Mouse (Mus musculus): ENCODE data around the gene Mtmr11.
"Not testable (repeated sequence)": the region's sequence is repeated elsewhere in the genome, so short reads cannot be mapped to it uniquely, and the experiment has no call there.

The Mtmr11 gene

DNA sequence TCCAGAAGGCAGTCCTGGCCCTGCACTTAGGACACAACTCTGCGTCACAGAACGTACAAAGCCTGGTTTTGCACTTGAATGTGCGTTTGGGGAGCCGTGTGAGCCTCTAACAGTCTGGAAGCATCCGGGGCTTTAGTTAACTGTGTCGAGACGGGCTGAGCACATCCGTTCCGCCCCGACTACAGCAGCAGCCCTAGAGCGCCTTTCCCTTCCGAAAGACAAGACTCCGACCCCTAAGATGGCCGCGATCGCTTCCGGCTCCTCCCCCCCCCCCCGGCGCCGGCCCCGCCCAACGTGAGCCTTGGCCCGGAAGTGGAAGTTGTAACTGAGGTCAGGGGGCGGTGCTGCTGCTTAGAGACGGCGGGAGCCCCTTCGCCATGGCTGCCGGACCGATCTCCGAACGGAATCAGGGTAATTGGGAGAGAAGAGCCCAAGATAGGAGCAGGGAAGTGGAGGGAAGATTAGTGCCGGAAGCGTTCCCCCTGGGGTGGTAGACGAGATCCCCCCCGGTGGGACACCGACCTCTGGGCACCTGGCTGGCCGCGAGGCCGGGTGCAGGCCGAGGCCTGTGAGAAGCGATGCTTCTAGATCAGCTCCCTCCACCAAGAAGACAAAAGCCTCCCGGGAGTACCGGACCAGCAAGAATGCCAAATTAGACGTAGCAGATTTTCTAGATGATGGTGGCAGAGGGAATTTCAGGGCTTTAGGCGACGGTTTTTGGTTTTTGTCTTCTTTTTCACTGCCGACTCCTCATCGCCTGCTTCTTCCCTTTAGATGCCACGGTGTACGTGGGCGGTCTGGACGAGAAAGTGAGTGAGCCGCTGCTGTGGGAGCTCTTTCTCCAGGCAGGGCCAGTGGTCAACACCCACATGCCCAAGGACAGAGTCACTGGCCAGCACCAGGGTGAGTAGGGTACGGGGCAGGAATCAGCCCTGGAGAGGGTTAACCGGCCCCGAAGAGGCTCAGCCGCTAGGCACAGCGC lies 10.7 kb downstream of the Mtmr11 start, which contains the start of gene Sf3b4:
Gene Sf3b4 (plus strand): TSS at position 136 of the 982 bp plus-strand sequence.
- DNase-seq (ENCODE audit: low spot score in 2 of 2): peak; percentile 70 to 85

DNA sequence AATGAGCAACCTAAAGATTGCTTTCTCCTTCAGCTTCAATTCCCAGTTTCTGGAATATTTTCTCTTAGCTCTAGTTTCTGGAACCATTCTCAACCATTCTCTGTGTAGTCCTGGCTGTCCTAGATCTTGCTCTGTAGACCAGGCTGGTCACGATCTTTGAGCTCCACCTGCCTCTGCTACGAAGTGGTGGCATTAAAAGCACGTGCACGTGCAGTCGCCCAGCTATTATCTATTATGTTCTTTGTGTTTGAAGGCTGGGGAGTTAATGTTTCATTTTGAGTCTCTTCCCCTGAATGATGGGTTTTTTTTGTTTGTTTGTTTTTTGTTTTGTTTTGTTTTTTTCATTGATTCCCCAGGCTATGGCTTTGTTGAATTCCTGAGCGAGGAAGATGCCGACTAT lies 11.4 kb downstream of the Mtmr11 start:
- DNase-seq (ENCODE audit: low spot score in 2 of 2): no peak

DNA sequence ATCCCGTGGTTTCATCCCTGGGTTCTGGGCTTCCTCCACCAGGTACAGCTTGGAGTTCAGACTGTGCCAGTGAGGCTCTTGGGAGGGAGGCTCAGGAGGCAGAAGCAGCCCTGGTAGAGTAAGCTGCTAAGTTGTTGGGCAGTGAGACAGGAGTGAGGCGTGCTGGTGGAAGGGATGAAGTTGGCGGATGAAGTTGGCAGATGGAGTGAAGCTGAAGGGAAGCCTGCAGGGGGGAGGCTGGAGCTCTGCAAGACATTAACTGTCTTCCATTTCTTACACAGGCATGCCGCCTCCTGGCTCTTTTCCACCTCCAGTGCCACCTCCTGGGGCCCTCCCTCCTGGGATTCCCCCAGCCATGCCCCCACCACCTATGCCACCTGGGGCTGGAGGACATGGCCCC lies 12.2 kb downstream of the Mtmr11 start:
- DNase-seq (ENCODE audit: low spot score in 2 of 2): not testable (repeated sequence)

DNA sequence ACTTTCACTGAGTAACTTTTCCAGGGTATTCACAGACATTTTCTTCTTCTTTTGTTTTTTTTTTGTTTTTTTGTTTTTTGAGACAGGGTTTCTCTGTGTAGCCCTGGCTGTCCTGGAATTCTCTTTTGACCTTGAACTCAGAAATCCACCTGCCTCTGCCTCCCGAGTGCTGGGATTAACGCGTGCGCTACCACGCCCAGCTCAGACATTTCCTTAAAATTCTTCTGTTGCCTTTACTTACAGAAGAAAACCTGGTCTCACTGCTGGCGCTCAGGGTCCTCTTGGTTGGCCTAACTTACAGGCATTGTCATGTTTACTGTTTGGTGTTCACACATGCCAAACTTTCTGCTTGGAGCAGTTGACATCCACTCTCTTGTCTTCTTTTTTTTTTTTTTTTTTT lies 13.4 kb downstream of the Mtmr11 start:
- no peak for DNase-seq (ENCODE audit: low spot score in 2 of 2)

DNA sequence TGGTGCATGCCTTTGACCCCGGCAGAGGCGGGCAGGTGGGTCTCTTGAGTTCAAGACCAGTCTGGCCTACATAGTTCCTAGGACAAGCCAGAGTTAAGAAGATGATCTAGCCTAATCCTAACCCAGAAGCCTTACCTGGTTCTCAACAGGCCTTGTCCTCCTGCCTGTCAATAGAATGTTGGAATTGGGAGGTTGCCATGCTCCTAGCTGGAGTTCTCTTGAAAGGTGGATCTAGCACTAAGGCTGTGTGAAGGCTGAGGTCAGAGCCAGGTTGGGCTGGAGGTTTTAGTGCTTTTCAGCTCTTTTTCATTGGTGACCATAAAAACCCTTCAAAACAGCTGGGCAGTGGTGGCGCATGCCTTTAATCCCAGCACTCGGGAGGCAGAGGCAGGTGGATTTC lies 16.6 kb downstream of the Mtmr11 start:
- DNase-seq (ENCODE audit: low spot score in 2 of 2): no peak

DNA sequence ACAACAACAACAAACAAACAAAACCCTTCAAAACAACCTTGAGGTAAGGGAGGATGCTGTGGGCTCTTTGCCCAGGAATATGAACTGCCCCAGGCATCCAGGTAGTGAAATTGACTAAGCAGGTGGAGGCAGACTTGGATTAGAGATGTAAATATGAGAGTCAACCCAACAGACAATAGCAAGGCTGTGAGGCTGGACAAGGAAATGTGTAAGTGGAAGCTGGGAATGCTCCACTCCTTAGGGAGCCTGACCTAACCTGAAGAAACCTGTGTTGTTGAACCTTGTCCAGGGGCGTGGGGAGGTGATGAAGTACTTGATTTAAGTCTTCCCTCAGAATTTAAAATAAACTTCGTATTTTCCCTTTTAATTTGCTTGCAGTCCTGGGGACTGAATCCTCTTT lies 17.1 kb downstream of the Mtmr11 start:
- DNase-seq (ENCODE audit: low spot score in 2 of 2): no peak

DNA sequence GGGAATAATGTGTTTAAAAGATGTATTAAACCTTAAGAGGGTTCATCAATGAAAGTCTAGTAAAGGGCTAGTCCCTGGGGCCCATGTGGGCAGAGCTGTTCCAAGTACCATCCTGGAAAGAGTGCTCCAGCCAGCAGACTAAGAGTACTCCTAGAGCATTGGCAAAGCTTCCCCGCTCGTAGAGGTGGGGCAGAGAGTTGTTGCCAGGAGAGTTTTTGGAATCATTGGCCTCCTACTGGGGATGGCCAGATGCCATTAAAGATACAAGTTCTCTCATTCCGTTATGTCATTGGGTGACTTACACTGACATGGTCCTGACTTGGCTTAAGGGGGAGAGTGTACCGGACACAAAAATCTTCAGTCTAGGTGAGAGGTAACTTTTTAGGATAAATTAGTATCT lies 17.7 kb downstream of the Mtmr11 start:
- no peak for DNase-seq (ENCODE audit: low spot score in 2 of 2)

DNA sequence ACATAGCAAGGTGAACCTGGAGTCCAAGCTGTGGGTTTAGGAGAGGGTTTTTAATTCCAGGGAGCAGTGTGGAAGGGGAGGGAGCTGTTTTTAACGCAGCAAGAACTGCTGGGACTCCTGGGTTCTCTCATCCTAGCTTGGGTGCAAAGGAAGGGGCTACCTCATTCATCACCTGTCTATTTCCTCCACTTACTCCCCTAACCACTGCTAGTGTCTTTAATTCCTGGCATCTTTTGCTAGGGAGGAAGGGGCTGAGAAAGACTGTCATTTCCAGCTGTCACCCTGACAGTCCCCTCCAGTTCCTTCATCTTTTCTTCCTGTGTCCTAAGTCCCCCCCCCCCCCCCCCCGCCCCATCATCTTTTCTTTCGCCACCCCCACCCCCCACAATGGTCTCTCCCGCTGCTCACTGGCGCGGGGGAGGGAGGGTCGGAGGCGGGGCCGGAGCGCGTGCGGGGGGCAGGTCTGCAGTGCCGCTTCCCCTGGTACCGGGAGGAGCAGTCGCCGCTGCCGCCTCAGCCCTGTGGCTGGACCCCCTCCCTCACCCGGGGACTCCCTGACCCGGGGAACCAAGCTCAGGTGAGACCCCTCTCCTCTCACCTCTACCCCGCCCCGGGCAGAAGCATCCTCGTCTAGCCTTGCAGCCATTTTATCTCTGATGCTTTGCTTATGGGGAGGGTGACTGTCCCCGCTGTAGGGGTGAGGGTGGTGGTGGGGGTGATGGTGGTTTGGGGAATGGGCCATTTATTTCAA lies 19.1 kb downstream of the Mtmr11 start, which contains the start of gene Sv2a:
Gene Sv2a (plus strand): TSS at position 425 of the 751 bp plus-strand sequence.
- DNase-seq (ENCODE audit: low spot score in 2 of 2): peak in 1 of 2 experiments; percentile 72

DNA sequence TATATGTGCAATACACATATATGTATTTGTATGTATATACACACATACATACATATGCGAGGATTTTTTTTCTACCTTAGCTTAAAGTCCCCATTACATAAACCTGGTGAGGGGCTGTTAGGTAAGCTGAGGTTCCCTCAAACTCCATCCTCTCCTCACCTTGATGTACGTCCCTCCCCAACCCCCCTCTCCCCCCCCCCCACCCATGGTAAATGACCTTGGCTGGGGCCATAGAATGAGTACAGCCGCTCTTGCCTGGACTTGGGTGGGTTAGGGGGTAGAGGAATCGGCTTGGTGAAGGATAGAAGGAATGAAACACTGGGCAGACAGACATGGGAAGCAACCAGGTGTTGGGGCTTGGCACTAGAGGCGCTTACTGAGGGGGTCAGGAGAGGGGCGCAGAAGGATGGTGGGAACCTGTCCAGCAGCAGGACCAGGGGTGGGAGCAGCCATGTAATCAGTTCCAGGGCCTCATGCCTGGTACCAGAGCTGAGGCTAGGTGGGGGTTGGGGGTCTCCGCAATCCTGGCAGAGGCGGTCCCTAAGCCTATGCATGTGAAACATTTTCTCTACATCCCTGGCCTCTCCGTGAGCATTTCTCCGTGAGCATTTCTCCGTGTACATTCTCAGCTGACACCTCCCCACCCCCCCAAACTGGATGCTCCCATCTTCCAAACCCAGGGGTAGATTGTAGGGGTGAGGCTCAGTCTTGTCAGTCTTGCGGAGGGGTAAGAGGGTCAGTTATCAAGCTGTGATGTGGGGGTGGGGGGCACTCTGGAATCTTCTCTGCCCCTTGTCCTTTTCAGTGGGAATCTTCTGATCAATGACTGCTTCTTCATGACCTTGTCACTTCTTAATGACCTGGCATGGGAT lies 19.9 kb downstream of the Mtmr11 start:
- peak in 1 of 2 experiments; percentile 47 for DNase-seq (ENCODE audit: low spot score in 2 of 2)

DNA sequence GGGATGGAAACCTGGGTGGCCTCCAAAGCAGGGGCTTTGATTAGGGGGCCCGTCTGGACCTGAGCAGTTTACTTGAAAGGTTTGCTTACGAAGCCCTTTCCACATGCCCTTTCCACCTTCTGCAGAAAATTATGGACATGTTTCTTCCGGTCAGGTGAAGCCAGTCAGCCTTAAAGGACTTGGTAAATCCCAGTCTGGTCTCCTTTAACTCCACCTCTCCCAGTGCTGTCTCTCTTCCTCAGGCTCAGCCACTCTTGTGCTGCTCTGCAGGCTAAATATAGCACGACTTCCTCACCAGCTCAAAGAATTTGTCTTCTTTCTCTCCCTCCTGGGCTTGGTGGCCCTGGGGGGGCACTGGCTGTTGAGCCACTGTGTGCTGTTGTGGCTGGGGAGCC lies 20.6 kb downstream of the Mtmr11 start:
- peak in 1 of 2 experiments; percentile 48 for DNase-seq (ENCODE audit: low spot score in 2 of 2)

DNA sequence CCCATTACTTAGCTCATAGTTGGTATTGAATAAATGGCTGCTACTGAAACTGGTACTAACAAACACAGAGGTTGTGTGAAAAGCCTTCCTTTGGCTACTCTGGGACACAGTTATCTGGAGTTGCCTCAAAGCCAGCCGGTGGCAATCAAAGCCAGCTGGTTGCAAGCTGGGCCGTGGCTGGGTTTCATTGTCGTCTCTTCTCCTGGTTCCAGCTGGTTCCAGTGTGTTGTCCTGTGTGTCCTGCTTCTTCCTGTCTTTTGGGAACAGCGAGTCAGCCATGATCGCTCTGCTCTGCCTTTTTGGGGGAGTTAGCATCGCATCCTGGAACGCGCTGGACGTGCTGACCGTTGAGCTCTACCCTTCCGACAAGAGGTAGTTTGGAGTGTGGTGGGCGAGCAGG lies 31.2 kb downstream of the Mtmr11 start:
- DNase-seq (ENCODE audit: low spot score in 2 of 2): no peak

DNA sequence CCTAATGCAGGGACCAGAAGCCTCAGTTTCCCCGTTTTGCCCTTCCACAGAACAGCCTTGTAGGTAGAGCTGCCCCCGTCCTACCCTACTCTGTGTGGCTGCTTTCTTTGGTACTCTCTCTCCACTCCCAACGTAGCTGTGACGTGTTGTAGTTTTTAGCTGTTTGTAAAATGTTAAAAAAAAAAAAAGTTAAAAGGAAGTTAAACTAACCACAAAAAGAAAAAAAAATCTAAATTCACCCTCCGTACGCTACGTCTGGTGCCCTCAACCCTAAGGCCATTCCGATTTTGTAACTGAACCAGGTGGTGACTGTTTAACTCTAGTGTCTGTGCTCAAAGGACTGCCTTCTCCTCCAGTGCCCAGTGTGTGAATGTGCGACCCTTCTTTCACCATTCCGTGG lies 33.2 kb downstream of the Mtmr11 start:
- no peak for DNase-seq (ENCODE audit: low spot score in 2 of 2)

DNA sequence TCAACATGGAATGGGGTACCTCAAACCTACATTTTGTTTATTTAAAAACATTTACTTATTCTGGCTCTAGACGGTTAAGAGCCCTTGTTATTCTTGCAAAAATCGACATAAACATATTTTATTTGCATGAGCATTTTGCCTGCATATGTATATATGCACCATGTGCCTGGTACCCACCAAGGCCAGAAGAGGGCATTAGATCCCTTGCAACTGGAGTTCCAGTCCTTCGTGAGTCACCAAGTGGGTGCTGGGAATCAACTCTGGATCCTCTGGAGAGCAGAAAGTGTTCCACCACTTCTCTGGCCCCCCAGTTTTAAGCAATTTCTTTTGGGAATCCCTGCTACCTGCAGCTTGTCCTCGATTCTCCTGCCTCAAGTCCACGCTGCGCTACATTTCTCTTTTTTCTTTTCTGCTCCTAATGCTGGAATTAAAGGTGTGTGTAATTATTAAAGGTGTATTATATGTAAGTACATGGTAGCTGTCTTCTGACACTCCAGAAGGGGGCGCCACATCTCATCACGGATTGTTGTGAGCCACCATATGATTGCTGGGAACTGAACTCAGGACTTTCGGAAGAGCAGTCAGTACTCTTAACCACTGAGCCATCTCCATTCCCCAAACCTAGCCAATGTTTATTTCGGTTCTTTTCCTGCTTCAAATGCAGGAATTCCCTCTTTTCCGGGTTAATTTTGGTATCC lies 34.0 kb downstream of the Mtmr11 start:
- DNase-seq (ENCODE audit: low spot score in 2 of 2): no peak

DNA sequence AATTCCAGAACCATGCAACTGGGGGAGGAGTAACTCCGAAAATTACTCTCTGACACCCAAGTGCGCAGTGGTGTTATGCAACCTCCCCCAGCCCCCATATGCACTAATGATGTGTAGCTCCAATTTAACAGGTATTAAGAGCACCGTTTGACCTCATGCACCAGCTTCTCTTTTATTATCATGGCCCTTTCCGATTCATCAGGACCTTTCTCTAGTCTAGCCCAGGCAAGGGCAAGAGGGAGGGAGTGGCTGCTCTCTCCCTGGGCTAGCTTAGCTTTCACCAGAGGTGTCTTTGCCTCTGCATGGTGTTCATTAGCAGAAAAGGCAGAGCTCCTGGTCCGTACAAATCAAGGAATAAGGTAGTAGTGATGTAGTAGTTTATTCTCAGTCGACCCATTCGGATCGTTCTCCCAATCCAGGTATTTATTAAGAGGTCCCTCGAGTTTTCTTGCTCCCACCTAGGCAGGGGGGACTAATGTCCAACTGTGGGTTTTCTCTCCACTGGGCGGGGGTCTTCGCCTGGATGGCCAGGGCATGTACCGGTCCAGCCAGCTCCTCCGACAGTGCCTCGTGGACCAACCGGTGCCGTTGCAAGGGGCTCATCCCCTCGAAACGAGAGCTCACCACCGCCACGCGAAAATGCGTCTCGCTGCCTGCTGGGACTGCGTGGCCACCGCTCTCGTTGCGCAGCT lies 34.8 kb downstream of the Mtmr11 start:
- DNase-seq (ENCODE audit: low spot score in 2 of 2): no peak

DNA sequence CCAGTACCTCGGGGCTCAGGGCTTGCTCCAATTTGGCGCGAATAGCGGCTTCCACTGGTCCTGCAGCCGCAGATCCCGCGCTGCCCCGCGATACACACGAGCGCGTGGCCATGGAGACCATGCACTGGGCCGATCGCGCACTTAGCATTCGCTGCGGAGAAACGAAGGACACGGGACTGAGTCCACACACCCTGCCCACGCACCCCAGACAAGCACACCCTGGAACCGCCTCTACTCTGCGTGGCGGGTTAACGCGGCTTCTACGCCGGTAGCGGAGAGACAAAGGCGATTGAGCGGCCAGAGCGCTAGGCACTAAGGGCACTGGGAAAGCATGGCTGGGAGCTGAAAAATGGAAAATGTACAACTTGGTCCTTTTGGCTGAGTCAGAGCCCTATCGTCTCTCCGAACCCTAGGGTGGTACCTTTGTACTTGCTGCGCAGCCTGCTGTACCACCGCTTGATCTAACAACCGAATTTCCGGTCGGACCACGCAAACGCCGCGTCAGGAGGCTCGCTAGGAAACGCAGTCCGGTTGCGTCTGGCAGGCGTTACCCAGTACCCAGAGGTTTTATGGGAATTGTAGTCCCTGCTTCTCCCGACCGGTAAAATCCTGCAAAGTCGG lies 35.4 kb downstream of the Mtmr11 start:
- DNase-seq (ENCODE audit: low spot score in 2 of 2): peak; percentile 86 to 94

DNA sequence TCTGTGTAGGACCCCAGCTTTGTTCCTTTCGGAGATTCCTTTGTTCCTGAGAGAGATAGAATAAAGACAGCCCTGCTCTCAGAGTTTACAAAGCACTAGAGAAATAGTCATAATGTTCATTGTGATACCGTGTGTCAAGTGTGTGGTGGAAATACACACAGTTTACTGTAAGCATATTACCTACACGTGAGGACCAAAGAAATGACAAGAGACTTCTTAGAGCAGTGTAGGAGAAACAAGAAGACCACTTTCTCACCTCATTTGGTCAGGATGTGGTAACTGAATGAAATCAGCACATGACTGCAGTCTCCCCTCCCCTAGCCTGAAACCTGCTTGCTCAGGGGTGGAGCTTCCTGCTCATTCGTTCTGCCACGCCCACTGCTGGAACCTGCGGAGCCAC lies 36.4 kb downstream of the Mtmr11 start:
- DNase-seq (ENCODE audit: low spot score in 2 of 2): no peak

DNA sequence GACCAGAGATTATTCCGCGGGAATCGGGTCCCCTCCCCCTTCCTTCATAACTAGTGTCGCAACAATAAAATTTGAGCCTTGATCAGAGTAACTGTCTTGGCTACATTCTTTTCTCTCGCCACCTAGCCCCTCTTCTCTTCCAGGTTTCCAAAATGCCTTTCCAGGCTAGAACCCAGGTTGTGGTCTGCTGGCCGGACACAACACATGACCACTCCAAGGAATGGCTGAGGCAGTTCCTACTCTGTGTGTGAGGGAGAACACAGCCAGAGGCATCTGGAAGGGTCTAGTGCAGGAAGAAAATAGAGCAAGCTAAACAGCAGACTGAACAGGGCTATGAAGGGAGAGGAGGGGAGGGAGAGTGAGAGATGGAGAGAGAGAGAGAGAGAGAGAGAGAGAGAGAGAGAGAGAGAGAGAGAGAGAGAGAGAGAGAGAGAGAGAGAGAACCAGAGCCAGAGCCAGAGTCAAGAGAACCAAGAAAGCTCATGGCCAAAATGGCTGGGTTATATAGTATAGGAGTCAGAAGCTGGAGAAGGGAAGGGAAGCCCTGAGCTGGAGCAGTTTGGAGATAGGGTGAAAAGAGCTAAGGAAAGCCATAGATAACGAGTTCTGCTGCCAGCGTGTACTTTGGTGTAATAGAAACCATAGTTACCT lies 36.9 kb downstream of the Mtmr11 start:
- DNase-seq (ENCODE audit: low spot score in 2 of 2): not testable (repeated sequence)

DNA sequence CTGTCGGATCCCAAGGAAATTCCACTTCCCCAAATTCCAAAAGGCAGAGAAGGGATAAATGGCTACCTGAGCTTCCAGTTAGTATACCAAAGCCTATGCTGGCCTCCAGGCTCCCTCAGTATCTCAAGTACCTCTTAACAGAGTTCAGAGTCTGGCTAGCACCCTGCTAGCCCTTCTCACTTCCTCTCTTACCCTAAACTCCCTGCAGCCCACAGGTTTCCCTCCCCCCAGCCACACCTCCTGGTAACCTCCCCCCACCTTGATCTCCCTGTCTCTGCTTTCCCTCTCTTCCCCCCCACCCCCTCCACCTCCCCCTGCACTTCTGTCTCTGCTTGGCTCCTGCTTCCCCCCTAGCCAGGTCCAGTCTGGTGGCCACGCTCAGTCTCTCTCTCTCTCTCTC lies 37.9 kb downstream of the Mtmr11 start:
- DNase-seq (ENCODE audit: low spot score in 2 of 2): no peak

DNA sequence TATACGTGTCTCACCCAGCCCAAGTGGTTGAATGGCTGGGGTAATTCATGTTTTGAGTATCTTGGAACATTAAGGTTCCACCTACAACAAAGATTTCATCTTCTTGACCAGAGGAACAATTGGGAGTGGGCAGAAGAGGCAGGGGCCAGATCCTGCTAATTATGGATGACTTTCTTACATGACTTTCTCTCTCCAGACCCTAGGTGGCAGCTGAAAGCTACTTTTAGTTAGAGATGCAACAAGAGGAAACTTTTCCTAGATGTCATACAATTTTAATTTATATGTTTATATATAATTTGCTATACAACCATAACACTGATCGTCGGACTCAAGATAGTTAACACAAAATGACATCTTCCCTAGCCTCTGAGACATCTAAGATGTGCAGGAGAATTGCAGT lies 46.0 kb downstream of the Mtmr11 start:
- no peak for DNase-seq (ENCODE audit: low spot score in 2 of 2)
